Mouse (Mus musculus) testis, postnatal 14 days (tissue): ENCODE measurements around the gene Nlrp4e.
"Not testable (repeated sequence)": the region's sequence is repeated elsewhere in the genome, so short reads cannot be mapped to it uniquely, and the experiment has no call there.

ENCODE experiments used
- DNase-seq: peaks from one replicate; pipeline ENCODE4 v3.0.0; 2021; ENCODE audit warnings: low spot score

The Nlrp4e gene

GRCm38 (mm10) chr7:23300892-23301291, at the start of gene Nlrp4e:
Gene Nlrp4e (plus strand): TSS chr7:23301192.
- DNase-seq = not testable (repeated sequence)

GRCm38 (mm10) chr7:23251582-23251981, 49.4 kb upstream of the Nlrp4e start, which contains the start of gene Vmn1r166:
Gene Vmn1r166 (minus strand): TSS chr7:23251682.
- not testable (repeated sequence) for DNase-seq

- not testable (repeated sequence) for DNase-seq
These were observed 22.2 kb upstream of the Nlrp4e start, which contains the start of gene Gm6902 for GRCm38 (mm10) chr7:23278800-23279199. Gene Gm6902 (minus strand): TSS chr7:23278900.

GRCm38 (mm10) chr7:23358311-23358710, 57.3 kb downstream of the Nlrp4e start:
- DNase-seq = not testable (repeated sequence)

GRCm38 (mm10) chr7:23385589-23385988, 84.6 kb downstream of the Nlrp4e start, which contains the start of gene Nlrp5:
Gene Nlrp5 (plus strand): TSS chr7:23385889.
- DNase-seq = no peak
